Mouse (Mus musculus): ENCODE measurements around the gene Zfp354b.

Zfp354b gene

DNA sequence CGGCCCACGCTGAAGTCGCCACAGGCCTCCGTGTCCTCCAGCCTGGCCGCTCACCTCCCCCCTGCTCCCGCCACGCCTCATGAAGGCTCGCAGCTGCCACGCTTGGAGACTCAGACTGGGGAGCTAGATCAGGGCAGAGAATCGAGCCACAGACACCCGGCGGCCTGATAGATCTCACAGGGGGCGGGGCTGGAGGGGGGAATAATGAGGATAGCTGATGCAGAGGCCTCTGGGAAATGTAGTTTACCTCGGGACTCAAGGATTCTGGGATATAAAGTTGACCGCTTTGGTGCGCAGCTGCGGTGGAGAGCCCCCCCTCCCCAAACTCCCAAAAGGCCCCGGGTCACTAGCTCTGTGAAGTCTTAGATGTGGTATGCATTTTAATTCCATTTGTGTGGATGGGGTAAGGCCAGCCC is at the start of gene Zfp354b:
Gene Zfp354b (minus strand): TSS at position 183 of the 416 bp plus-strand sequence.
- peak; percentile 77 for DNase-seq (ENCODE audit: low read depth, low spot score)

DNA sequence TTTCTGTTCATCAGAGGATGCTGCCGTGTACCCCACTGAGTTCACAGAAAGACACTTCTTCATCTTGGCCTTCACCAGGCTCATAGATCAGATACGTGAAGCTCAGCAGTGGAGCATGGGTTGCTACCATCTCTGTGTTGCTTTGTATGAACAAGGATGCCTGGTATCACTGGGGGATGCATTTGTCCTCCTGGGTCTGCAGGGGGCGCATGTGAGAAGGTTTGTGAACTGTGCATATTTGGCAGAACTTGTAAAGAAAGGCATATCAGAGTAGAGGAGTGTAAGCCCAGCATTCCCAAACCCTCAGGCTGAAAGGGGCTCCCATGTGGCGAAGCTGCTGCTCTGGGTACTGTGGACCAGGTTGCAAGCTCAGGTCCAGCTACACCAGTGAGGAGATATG is 45.8 kb upstream of the Zfp354b start:
- DNase-seq (ENCODE audit: low read depth, low spot score): no peak

GRCm38 (mm10) chr11:50966230-50966629 is 34.8 kb upstream of the Zfp354b start, which contains the start of gene Olfr1378:
Gene Olfr1378 (plus strand): TSS chr11:50966530.
- DNase-seq (ENCODE audit: low read depth, low spot score): no peak

- DNase-seq (ENCODE audit: low read depth, low spot score): no peak
Observed at GRCm38 (mm10) chr11:50964886-50965285, 33.5 kb upstream of the Zfp354b start.

DNA sequence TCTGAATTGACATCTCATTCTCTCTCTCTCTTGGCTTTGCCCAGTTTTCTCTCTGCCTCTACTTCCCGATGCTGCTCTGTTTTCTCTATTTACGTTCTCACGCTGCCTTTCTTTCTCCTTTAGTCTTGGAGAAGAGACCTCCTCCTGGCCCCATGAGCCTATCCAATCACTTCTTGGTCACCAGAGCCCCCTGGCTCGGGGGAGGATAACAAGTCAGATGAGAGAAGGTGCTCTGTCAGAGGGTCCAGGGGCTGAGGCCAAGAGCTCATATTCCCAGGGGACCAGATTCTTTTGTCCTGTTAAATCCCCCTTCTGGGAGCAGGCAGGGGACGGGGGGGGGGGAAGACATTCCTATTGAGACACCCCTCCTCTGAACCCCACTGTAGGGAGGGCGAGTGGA is 22.2 kb upstream of the Zfp354b start, which contains the start of gene Prop1:
Gene Prop1 (minus strand): TSS at position 101 of the 400 bp plus-strand sequence.
- DNase-seq (ENCODE audit: low read depth, low spot score): no peak

DNA sequence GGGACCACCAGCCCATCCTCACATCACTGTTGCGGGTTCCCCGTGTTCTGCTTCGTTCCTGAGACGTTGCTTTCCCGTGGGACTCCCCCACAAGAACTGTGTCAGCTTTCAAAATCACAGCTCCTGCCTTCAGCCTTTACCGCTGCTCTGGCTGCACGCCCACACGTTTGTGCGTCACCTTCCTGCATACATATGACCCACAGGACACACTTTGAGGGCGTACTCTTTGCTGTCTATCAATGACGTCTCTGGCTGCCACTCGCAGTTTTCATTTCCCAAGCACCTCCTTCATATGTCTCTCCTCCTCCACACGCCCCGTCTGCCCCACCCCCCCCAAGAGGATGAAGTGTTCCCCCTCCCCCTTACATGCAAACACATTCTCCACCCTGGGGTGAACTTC is 20.9 kb upstream of the Zfp354b start:
- DNase-seq (ENCODE audit: low read depth, low spot score): no peak

DNA sequence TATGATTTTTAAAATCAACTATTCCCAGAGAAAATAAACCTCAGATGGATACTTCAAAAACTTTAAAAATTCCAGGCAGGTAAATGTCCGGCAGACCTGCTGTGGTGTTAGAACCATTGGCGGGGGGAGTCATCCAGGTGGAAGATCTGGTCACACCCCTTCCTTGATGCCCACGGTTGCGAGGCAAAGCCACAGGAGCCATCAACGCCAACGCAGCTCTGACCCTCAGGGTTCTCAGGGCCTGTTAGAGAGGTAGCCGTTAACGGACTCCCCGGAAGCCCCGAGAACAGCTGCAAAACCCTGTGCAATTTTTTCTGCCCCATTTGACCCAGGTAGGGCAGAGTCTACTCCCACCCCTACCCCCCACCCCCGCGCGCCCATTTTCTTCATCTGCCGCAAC is 12.1 kb upstream of the Zfp354b start, which contains the start of gene 4933414I15Rik:
Gene 4933414I15Rik (minus strand): TSS at position 260 of the 400 bp plus-strand sequence.
- no peak for DNase-seq (ENCODE audit: low read depth, low spot score)

- DNase-seq (ENCODE audit: low read depth, low spot score): no peak
Observed at GRCm38 (mm10) chr11:50942386-50942785, 11.0 kb upstream of the Zfp354b start.

- peak; percentile 51 for DNase-seq (ENCODE audit: low read depth, low spot score)
Observed at GRCm38 (mm10) chr11:50939621-50940366, 8.4 kb upstream of the Zfp354b start.

- DNase-seq (ENCODE audit: low read depth, low spot score): no peak
Observed at GRCm38 (mm10) chr11:50938435-50938834, 7.0 kb upstream of the Zfp354b start.

DNA sequence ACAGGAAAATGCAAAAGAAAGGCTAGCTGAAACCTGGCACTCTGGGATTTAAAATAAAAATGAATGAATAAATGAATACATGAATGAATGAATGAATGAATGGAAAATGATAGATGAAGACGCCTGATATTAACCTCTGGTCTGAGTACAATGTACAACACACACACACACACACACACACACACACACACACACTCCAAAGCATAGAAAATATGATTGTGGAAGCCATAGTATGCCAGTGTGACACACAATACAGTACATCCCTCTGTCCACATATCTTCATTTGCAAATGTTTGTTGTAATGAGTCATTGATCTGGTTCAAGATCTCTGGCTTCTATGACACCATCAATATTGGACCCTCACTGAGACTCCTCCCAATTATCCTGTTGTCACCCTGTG is 607 bp upstream of the Zfp354b start:
- DNase-seq (ENCODE audit: low read depth, low spot score): no peak

- no peak for DNase-seq (ENCODE audit: low read depth, low spot score)
Observed at GRCm38 (mm10) chr11:50931021-50931420, 412 bp downstream of the Zfp354b start.

DNA sequence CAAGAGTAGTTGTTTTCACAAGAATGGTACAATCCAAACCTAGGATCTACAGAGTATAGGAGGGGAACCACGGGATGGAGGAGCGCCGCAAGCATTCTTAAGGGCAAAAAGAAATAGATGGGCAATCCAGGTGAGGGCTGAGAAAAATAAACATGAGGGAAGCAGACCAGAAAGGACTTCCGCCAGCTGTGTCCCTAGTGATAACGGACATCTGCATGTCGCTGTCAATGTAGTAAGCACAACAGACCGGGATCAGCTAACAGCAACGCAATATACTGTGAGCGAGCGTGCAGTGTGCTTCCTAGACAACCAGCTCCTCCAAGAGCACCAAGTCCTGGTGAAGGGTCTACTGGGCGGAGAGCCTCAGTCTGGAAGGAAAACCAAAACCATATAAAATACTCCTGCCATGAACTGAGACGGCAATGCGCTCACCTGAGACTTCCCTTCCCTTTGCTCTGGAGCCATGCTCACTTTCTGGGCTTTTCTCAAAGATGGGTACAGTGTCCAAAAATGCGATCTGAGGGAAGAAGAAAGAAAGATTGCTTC is 891 bp downstream of the Zfp354b start:
- DNase-seq (ENCODE audit: low read depth, low spot score): no peak

DNA sequence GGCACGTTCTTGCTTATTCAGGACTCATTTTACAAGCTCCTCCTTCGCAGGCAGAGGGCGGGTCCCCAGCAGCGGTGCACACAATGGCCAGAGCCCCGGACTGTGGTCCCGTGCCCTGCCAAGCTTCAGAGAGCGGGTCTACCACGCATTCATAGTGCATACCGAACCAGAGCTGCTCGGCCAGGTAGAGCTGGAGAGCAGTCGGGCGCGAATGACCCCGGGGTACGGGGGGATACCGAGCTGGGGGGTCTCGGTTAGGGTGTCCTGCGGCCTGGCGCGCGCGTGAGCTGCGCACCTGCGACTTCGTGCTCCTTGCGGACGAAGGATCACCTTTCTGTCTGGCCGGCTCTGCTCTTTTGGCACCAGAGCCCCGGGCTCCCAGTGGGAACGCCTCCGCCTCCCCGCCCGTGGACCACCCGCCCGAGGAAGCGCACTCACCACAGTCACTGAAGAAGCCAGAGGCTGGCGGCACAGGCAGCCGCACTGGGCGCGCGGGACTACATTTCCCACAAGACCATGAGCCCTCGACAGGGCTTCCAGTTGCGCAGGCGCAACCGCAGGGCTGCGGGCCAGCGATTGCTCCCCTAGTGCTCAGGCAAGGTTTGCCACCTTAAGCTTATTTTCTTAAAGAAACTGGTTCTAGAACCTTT is 15.6 kb downstream of the Zfp354b start, which contains the start of gene Zfp2:
Gene Zfp2 (minus strand): TSS at position 495 of the 650 bp plus-strand sequence.
- peak; percentile 82 for DNase-seq (ENCODE audit: low read depth, low spot score)

- DNase-seq (ENCODE audit: low read depth, low spot score): no peak
Observed at GRCm38 (mm10) chr11:50914461-50914860, 17.0 kb downstream of the Zfp354b start.

GRCm38 (mm10) chr11:50913301-50913700 is 18.1 kb downstream of the Zfp354b start:
- no peak for DNase-seq (ENCODE audit: low read depth, low spot score)

DNA sequence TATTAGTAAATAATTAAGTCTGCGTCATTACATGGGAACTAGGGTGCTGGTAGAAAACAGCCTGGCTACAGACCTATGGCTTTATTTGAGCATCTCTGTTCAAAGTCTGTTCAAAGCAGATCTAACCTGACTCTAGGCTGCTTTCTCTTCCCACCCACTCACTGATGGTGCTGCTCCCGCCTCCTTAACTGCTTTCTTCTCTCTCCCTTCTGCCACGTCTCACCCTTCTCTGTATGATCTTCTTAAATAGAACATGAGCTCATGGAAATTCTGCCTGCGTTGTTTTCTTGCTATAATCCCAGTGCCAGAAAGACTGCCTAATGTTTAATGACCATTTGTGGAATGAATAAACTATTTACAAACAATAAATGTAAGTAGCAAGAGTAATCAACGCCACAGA is 23.3 kb downstream of the Zfp354b start:
- no peak for DNase-seq (ENCODE audit: low read depth, low spot score)

DNA sequence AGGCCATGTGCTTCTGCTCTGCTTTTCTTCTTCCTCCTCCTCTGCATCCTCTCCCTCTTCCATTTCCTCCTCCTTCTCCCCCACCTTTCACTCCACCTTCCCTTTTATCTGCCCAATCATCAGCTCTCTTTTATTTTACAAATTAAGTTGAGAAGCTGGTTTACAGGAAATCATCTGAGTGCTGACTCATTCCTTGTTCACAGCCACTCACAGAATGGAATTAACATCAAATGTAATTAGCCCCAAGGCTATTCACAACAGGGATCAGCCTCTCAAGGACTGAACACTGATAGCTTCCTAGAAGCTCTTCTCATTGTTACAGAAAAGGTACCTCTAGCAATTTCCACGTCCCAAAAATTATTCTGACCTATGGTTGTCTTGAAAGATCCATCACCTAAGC is 34.1 kb downstream of the Zfp354b start:
- no peak for DNase-seq (ENCODE audit: low read depth, low spot score)

- DNase-seq (ENCODE audit: low read depth, low spot score): no peak
Observed at GRCm38 (mm10) chr11:50892441-50892840, 39.0 kb downstream of the Zfp354b start.

GRCm38 (mm10) chr11:50887390-50888128 is 43.9 kb downstream of the Zfp354b start, which contains the start of gene Zfp454:
Gene Zfp454 (minus strand): TSS chr11:50887651.
- peak; percentile 84 for DNase-seq (ENCODE audit: low read depth, low spot score)

DNA sequence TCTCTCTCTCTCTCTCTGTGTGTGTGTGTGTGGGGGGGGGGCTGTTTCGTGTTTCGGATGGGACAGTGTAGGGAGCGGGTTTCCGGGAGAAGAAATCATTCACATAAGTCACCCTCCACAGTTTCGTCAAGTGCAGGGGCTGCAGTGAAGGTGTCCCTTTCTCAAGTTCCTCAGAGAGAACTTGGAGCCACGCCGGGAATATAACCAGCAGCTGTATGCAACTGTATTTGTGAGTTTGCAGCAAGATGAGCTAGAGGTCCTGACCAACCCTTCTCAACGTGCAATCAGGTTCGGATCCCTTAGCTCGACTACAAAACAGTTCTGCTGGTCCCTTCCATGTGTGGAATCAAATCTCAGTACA is 44.5 kb downstream of the Zfp354b start:
- DNase-seq (ENCODE audit: low read depth, low spot score): no peak

All from retina, postnatal 7 days (tissue).